Mouse (Mus musculus) embryonic facial prominence, embryonic 14.5 days (tissue): ENCODE results near the gene F7. TPM values are rescaled to one million over a fixed set of nuclear protein-coding genes. Genes with fewer than 3 reads are reported as not detected.

Source experiments
- ATAC-seq: fragments of 200-750 bp; cut with Nextera tagmentation; 2 replicates; pipeline ENCODE4 v1.8.0; 2017; ENCODE audit warnings: low read depth, moderate number of reproducible peaks, moderate TSS enrichment
- DNase-seq: peaks from one replicate; pipeline ENCODE4 v3.0.0-alpha.2; 2015; ENCODE audit warnings: low spot score
- H3K27ac ChIP-seq: fragments of 300-500 bp; sonication (generic); replicated peaks from 2 replicates; pipeline ENCODE4 v1.5.1; 2014; ENCODE audit warnings: low read depth, mild to moderate bottlenecking, low read length, moderate library complexity
- H3K27me3 ChIP-seq: fragments of 300-500 bp; sonication (generic); replicated peaks from 2 replicates; pipeline ENCODE4 v1.6.1; 2014; ENCODE audit warnings: low read length; ENCODE audit not compliant: control insufficient read depth, insufficient read depth
- H3K36me3 ChIP-seq: fragments of 300-500 bp; sonication (generic); 2 replicates; pipeline ENCODE4 v1.6.1; 2014; ENCODE audit warnings: low read length, mixed read lengths; ENCODE audit not compliant: control insufficient read depth, insufficient read depth
- H3K4me1 ChIP-seq: fragments of 300-500 bp; sonication (generic); 2 replicates; pipeline ENCODE4 v1.6.1; 2014; ENCODE audit warnings: antibody characterized with exemption, low read length; ENCODE audit not compliant: control insufficient read depth, insufficient read depth
- H3K4me2 ChIP-seq: fragments of 300-500 bp; sonication (generic); 2 replicates; pipeline ENCODE4 v1.6.1; 2014; ENCODE audit warnings: low read depth, mild to moderate bottlenecking, low read length, moderate library complexity, mixed read lengths
- H3K4me3 ChIP-seq: fragments of 300-500 bp; sonication (generic); 2 replicates; pipeline ENCODE4 v1.5.1; 2014; ENCODE audit warnings: low read depth, mild to moderate bottlenecking, low read length
- H3K9ac ChIP-seq: fragments of 300-500 bp; sonication (generic); 2 replicates; pipeline ENCODE4 v1.6.1; 2014; ENCODE audit warnings: low read depth, mild to moderate bottlenecking, low read length, moderate library complexity, mixed read lengths
- H3K9me3 ChIP-seq: fragments of 300-500 bp; sonication (generic); 2 replicates; pipeline ENCODE4 v1.6.1; 2016; ENCODE audit warnings: low read length; ENCODE audit not compliant: control insufficient read depth
- WGBS: fragments of 180-500 bp; shearing (Covaris S2); extraction: QIAGEN DNeasy Blood & Tissue Kit; methylation state at CpG from one replicate; pipeline ENCODE4 v1.1.7; 2014; 5-methylcytosine and 5-hydroxymethylcytosine counted together
- polyA plus RNA-seq: library from polyadenylated mRNA; unstranded; fragments of >200 nt; fragmentation: Nextera tagmentation; extraction: Ambion mirVana; gene quantifications from 2 replicates; pipeline ENCODE4 v1.2.1, GENCODE M21; 2014

Gene F7
- not detected in 2 replicates for polyA plus RNA-seq

DNA sequence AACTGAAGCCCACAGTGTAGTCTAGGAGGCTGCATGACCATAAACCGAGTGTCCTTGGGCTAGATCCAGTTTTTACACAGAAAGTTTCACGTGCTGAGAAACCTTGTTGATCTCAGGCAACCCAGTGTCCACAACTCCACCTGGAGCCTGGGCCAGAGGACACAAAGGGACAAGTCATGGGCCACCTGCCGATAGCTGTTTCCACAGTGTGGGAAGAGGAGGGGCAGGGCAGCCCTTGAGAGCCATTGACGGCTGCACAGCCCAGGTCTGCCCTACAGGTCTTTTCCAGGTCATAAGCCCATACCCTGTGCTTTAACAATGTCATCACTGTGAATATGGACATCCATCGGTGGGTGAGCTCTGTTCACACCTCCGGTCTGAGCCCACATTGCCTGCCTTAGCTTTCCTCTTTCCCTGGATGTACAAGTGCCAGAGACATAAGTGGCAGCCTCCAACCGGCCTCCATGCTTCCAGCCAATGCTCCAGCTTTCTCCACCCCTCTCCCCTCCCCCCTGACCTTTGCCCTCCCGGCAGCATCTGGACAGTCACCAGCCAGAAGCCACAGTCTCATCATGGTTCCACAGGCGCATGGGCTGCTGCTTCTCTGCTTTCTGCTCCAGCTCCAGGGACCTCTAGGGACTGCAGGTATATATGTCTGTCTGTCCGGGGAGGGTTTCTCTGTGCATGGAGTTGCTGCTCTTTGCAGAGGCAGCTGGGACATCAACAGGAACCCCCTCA, at the start of gene F7:
Gene F7 (plus strand): TSS at position 548 of the 738 bp plus-strand sequence.
- no peak within 1 kb of the TSS for H3K9ac ChIP-seq
- H3K4me3 ChIP-seq: no peak within 1 kb of the TSS
- H3K4me2 ChIP-seq: no peak within 1 kb of the TSS
- H3K27me3 ChIP-seq: no peaks in the 10 kb centered on the region
- H3K27ac ChIP-seq: no peak within 1 kb of the TSS
- H3K4me1 ChIP-seq: no peaks in the 10 kb centered on the region
- no peak for DNase-seq
- no peaks in the 10 kb centered on the region for H3K9me3 ChIP-seq
- 51% methylated on average over 10 of the region's 10 CpGs for WGBS
- no peak for ATAC-seq
- H3K36me3 ChIP-seq: no peaks in the 10 kb centered on the region

DNA sequence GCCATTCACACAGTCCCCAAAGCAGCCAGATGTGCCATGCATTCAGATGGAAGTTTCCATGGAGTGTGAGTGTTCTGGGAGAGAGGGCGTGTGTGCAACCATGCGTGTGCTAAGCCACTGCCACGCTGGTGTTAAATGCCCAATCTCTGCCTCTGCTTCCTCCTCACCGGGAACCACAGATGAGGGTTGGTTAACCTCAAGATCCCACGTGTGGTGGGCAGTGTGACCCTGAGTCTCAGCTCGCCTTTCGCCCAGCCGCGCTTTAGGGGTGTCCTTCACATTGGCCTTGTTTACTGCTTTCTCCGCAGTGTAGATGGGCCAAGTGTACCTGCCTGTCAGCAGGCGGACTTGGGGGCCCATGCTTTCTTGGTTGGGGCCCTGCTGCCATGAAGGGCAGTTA, 49.5 kb upstream of the F7 start:
- H3K36me3 ChIP-seq: peaks cover 13% of the 10 kb centered on the region; the same call in 1 of the 2 replicates
- ATAC-seq (no peak), DNase-seq (no peak)
- no peak overlapping the region for H3K9ac ChIP-seq
- H3K27ac ChIP-seq: no peak overlapping the region
- H3K4me2 ChIP-seq: no peak overlapping the region
- no peak overlapping the region for H3K4me3 ChIP-seq
- no peaks in the 10 kb centered on the region for H3K27me3 ChIP-seq
- H3K4me1 ChIP-seq: no peaks in the 10 kb centered on the region
- 88% methylated on average over 11 of the region's 11 CpGs for WGBS
- 0 out of 2 replicates have a peak, but pooled peaks cover under 1% of the 10 kb centered on the region for H3K9me3 ChIP-seq

GRCm38 (mm10) chr8:12976723-12977122, 49.1 kb upstream of the F7 start:
- Histone ChIP-seq H3K9ac (no peak overlapping the region), H3K27ac (no peak overlapping the region), H3K4me2 (no peak overlapping the region), H3K4me1 (no peaks in the 10 kb centered on the region), H3K9me3 (0 out of 2 replicates have a peak, but pooled peaks cover 4% of the 10 kb centered on the region), H3K36me3 (peaks cover 13% of the 10 kb centered on the region; the same call in 1 of the 2 replicates), H3K27me3 (no peaks in the 10 kb centered on the region), H3K4me3 (no peak overlapping the region)
- DNase-seq (no peak), ATAC-seq (no peak)
- 59% methylated on average over 5 of the region's 5 CpGs for WGBS

DNA sequence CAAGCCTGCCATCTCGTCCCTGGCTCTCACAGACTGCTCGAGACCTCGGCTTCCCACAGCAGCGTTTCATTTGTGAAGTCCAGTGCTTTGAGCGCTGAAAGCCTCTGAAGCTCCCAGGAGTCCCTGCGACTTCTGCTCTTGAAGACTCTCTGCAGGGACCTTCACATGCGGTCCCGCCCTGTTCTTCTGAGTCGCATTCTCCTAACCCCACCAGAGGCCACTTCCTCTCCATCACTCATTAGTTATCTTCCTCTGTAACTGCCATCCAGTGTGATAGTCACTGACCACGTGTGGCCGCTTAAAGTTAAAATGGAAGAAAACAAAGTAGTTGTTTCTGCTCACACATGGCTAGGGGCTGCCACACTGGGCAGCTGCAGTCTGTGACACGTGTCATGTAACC, 48.5 kb upstream of the F7 start:
- whole genome bisulfite sequencing: 68% methylated on average over 12 of the region's 12 CpGs

GRCm38 (mm10) chr8:12978308-12978707, 47.5 kb upstream of the F7 start:
- ATAC-seq: no peak
- Histone ChIP-seq H3K36me3 (peaks cover 13% of the 10 kb centered on the region; the same call in 1 of the 2 replicates), H3K4me3 (no peak overlapping the region), H3K4me2 (no peak overlapping the region), H3K27me3 (no peaks in the 10 kb centered on the region), H3K9ac (no peak overlapping the region), H3K9me3 (0 out of 2 replicates have a peak, but pooled peaks cover 5% of the 10 kb centered on the region), H3K27ac (no peak overlapping the region), H3K4me1 (no peaks in the 10 kb centered on the region)
- WGBS: 67% methylated on average over 2 of the region's 2 CpGs
- DNase-seq: no peak

More for the DNA sequence above, 48.5 kb upstream of the F7 start:
- no peaks in the 10 kb centered on the region for H3K27me3 ChIP-seq
- H3K4me1 ChIP-seq: no peaks in the 10 kb centered on the region
- no peak overlapping the region for H3K9ac ChIP-seq
- no peak for DNase-seq
- no peak overlapping the region for H3K27ac ChIP-seq
- H3K9me3 ChIP-seq: 0 out of 2 replicates have a peak, but pooled peaks cover 5% of the 10 kb centered on the region
- H3K4me3 ChIP-seq: no peak overlapping the region
- no peak overlapping the region for H3K4me2 ChIP-seq
- H3K36me3 ChIP-seq: peaks cover 13% of the 10 kb centered on the region; the same call in 1 of the 2 replicates
- no peak for ATAC-seq

- Histone ChIP-seq H3K36me3 (peaks cover 12% of the 10 kb centered on the region; the same call in 1 of the 2 replicates), H3K4me2 (no peak overlapping the region), H3K27me3 (no peaks in the 10 kb centered on the region), H3K27ac (no peak overlapping the region), H3K4me3 (no peak overlapping the region), H3K9ac (no peak overlapping the region), H3K9me3 (0 out of 2 replicates have a peak, but pooled peaks cover 5% of the 10 kb centered on the region), H3K4me1 (no peaks in the 10 kb centered on the region)
- peak; percentile 87 for ATAC-seq
- WGBS: 20% methylated on average over 5 of the region's 5 CpGs
- DNase-seq: peak; percentile 89
Measured at GRCm38 (mm10) chr8:12978726-12979125, 47.1 kb upstream of the F7 start.

DNA sequence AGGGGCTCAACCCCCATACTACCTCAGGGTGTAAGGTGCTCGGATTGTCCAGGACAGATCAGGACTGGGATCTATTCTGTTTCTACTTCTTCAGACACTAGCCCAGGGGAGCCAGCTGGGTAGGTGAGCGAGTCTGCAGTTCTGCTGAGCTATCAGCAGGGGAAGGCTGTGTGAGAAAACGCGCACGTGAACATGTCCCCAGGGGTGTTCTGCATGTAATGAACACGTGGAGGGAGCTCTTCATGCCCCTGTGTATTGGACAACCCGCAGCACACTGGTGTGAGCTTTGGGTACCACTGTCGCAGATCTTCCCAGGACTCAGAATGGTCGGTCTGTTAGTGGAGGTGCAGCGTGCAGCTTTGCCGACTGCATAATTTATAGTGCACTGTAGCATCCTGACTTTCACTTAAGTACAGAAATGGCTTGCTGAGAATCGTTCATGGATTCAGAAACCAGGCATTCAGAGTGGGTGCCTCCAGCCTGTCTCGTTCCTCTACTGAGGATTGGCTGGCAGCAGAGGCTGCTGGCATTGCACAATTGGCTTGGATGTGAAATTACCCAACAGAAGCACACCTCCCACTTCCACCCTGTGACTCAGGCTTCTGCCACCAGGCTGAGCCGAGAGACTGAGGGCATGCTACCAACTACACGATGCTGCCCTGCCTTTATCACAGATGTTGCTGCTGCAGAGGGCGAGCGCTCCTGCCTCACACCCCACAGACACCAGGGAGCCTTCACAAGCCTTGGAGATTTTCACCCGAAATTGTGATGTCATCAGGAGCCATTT, 42.0 kb upstream of the F7 start:
- H3K4me2 ChIP-seq: no peak overlapping the region
- H3K9ac ChIP-seq: no peak overlapping the region
- no peak overlapping the region for H3K27ac ChIP-seq
- no peak overlapping the region for H3K4me3 ChIP-seq
- H3K4me1 ChIP-seq: no peaks in the 10 kb centered on the region
- peak; percentile 34; the same call in 1 of the 2 replicates for ATAC-seq
- no peak for DNase-seq
- H3K9me3 ChIP-seq: 0 out of 2 replicates have a peak, but pooled peaks cover 5% of the 10 kb centered on the region
- H3K36me3 ChIP-seq: peaks cover 5% of the 10 kb centered on the region; the same call in 1 of the 2 replicates
- H3K27me3 ChIP-seq: no peaks in the 10 kb centered on the region
- WGBS: 80% methylated on average over 18 of the region's 18 CpGs

DNA sequence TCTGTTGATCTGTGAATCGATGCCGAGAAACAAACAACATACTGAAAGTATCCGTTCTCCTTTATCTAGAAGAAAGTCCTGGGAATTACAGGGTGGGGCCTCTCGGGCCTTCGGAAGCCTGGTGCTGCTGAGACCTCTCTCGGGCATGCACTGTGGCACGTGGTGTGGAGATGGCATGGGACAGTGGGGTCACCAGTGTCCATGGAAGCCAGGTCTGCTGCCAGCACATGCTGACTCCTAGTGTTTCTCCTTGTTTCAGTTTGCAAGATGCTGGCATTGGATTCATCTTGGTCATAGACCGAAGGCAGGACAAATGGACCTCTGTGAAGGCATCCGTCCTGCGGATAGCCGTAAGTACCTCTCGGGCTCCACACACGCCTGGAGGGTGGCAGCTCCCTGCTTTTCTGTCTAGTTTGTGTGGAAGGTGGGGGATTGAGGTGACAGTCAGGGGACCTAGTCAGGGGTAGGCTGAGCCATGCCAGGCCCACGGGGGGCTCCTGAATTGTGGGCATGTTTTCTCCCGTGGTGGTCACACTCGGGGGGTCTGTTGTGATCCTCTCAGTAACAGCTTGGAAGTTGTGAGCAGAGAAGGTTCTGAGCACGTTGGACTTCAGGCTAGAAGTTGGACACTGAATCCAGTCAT, 41.1 kb upstream of the F7 start:
- Histone ChIP-seq H3K27me3 (no peaks in the 10 kb centered on the region), H3K4me1 (no peaks in the 10 kb centered on the region), H3K9me3 (0 out of 2 replicates have a peak, but pooled peaks cover 5% of the 10 kb centered on the region), H3K36me3 (peaks cover 5% of the 10 kb centered on the region; the same call in 1 of the 2 replicates), H3K27ac (no peak overlapping the region), H3K4me3 (no peak overlapping the region), H3K9ac (no peak overlapping the region), H3K4me2 (no peak overlapping the region)
- 82% methylated on average over 17 of the region's 17 CpGs for WGBS
- ATAC-seq (no peak), DNase-seq (no peak)
